Mouse (Mus musculus) liver, embryonic 14.5 days (tissue): ENCODE results near the gene 4930404N11Rik.

ENCODE experiments used
- CTCF ChIP-seq: IDR thresholded peaks from 2 replicates; pipeline ENCODE4 v1.5.1; 2016; ENCODE audit warnings: antibody characterized with exemption, low read depth, control low read depth
- EP300 ChIP-seq: IDR thresholded peaks from 2 replicates; pipeline ENCODE4 v1.6.1; 2016; ENCODE audit warnings: antibody characterized with exemption, low read depth

- TF ChIP-seq CTCF (no peak), EP300 (no peak)
Observed at GRCm38 (mm10) chr10:81356991-81357844, 8.4 kb downstream of the 4930404N11Rik start, which contains the start of gene Mfsd12.
